Comparison of ENCODE assay signal across 22 mouse cellular contexts in genomic region chr7:125764373-125764772, GRCm38 (mm10). TPM values are rescaled to one million over a fixed set of nuclear protein-coding genes. Genes with fewer than 3 reads are reported as not detected.
DNase-seq lines count a peak whose midpoint lies in the region; ATAC-seq and TF ChIP-seq lines count a peak whose summit lies in the region.
"Had no signal": no experiment of that assay in that cellular context is flagged by ENCODE, and none has a peak within 500 bp of the region (broad histone marks: within the 10 kb centered on the region; RNA-seq: fewer than 3 reads in every experiment).

No protein-coding gene starts in this region.

- no peak for TF ChIP-seq POLR2A in lung, adult 2 months (IDR thresholded peaks at IDR 0.05; ENCODE audit: borderline replicate concordance, extremely low read depth, low read depth, low read length)

- H3K27me3 ChIP-seq in lung, postnatal 0 days (replicated peaks; ENCODE audit: insufficient read depth, low read length), result no peaks in the 10 kb centered on the region
- H3K27me3 ChIP-seq: forebrain, embryonic 15.5 days; hindbrain, embryonic 13.5 days; limb, embryonic 13.5 days; liver, embryonic 12.5 days; neural tube, embryonic 15.5 days; stomach, embryonic 15.5 days had no signal

- ATAC-seq in lung, postnatal 0 days, result peak; percentile 89
- ATAC-seq: forebrain, embryonic 15.5 days; liver, embryonic 12.5 days had no signal

- H3K4me1 ChIP-seq in lung, adult 2 months (ENCODE audit: control insufficient read depth, insufficient read depth, low read length), result peaks cover 2% of the 10 kb centered on the region; the same call in 1 of the 2 replicates
- H3K4me1 ChIP-seq in lung, postnatal 0 days (ENCODE audit: insufficient read depth, low read depth, low read length), result peaks cover 4% of the 10 kb centered on the region; the same call in 1 of the 2 replicates
- H3K4me1 ChIP-seq: liver, embryonic 12.5 days; stomach, embryonic 15.5 days had no signal

- no peak overlapping the region for H3K4me3 ChIP-seq in lung, adult 2 months (replicated peaks; ENCODE audit: extremely low read depth, low read depth, low read length)
- no peak overlapping the region for H3K4me3 ChIP-seq in lung, postnatal 0 days (ENCODE audit: low read depth, low read length)
- H3K4me3 ChIP-seq: embryonic facial prominence, embryonic 10.5 days; forebrain, embryonic 15.5 days; hindbrain, embryonic 13.5 days; limb, embryonic 13.5 days; liver, embryonic 12.5 days; neural tube, embryonic 15.5 days; stomach, embryonic 15.5 days had no signal

- peak; percentile 24 to 44 for DNase-seq in lung, adult 18-20 months
- no peak for DNase-seq in lung, adult 2 months
- DNase-seq in heart, postnatal 10 days, result peak; percentile 43 to 52
- peak; percentile 90 for DNase-seq in lung, postnatal 0 days (ENCODE audit: low spot score)
- DNase-seq in frontal cortex, adult 2 months (ENCODE audit: extremely low spot score in 1 of 2, low spot score in 1 of 2), result no peak
- no peak for DNase-seq in cerebellum, adult 9-11 months
- no peak for DNase-seq in adrenal gland, adult 18-20 months (ENCODE audit: low spot score in 2 of 2)
- DNase-seq: adrenal gland, postnatal 14 days; cerebellum, postnatal 10 days; gastrocnemius, postnatal 10 days; kidney, adult 11 months; kidney, postnatal 4 days; layer of hippocampus, adult 9-11 months; thymus, postnatal 4 days had no signal

- no peak overlapping the region for H3K9ac ChIP-seq in lung, postnatal 0 days (replicated peaks; ENCODE audit: low read depth)
- H3K9ac ChIP-seq: forebrain, embryonic 15.5 days; hindbrain, embryonic 13.5 days; limb, embryonic 13.5 days; liver, embryonic 12.5 days; neural tube, embryonic 15.5 days; stomach, embryonic 15.5 days had no signal

- H3K36me3 ChIP-seq in lung, postnatal 0 days (ENCODE audit: insufficient read depth, low read length), result no peaks in the 10 kb centered on the region
- H3K36me3 ChIP-seq: stomach, embryonic 15.5 days had no signal

- H3K4me2 ChIP-seq in lung, postnatal 0 days (replicated peaks; ENCODE audit: low read depth, low read length), result no peak overlapping the region
- H3K4me2 ChIP-seq: forebrain, embryonic 15.5 days; hindbrain, embryonic 13.5 days; limb, embryonic 13.5 days; liver, embryonic 12.5 days; neural tube, embryonic 15.5 days; stomach, embryonic 15.5 days had no signal

- no peaks in the 10 kb centered on the region for H3K9me3 ChIP-seq in lung, postnatal 0 days (ENCODE audit: low read length)
- H3K9me3 ChIP-seq: embryonic facial prominence, embryonic 10.5 days; forebrain, embryonic 15.5 days; hindbrain, embryonic 13.5 days; limb, embryonic 13.5 days; liver, embryonic 12.5 days; neural tube, embryonic 15.5 days; stomach, embryonic 15.5 days had no signal

- no peak for TF ChIP-seq CTCF in lung, adult 2 months (IDR thresholded peaks at IDR 0.05; ENCODE audit: insufficient read depth, low read length)
- TF ChIP-seq CTCF in lung, postnatal 0 days (IDR thresholded peaks at IDR 0.05), result no peak

- peak overlapping the region; percentile 57 for H3K27ac ChIP-seq in lung, postnatal 0 days (ENCODE audit: low read length)
- H3K27ac ChIP-seq: forebrain, embryonic 15.5 days; limb, embryonic 13.5 days; liver, embryonic 12.5 days; macrophage; neural tube, embryonic 15.5 days; stomach, embryonic 15.5 days had no signal

- intact Hi-C loops in heart, postnatal 10 days (cut with DNase I), result no loop called here

- peak; percentile 66; the same call in 1 of the 2 replicates for TF ChIP-seq EP300 in lung, postnatal 0 days (IDR thresholded peaks at IDR 0.05)

- 68% methylated on average over 3 of the region's 3 CpGs for WGBS in lung, adult 2 months
- WGBS in lung, postnatal 0 days, result 60% methylated on average over 3 of the region's 3 CpGs

RNA-seq across cellular contexts. Expression of gene D430042O09Rik, which starts 56.7 kb away (rescaled TPM):
- polyA plus RNA-seq in lung, adult 2 months (2012; rRNA removed), result 15.9 and 18.4 TPM in 2 replicates
- 10 to 100 TPM; 14.7 to 17.3 TPM for total RNA-seq in heart, postnatal 10 days (2021)
- 5.3 and 5.8 TPM in 2 replicates for polyA plus RNA-seq in lung, postnatal 0 days (2015; fragmentation: Nextera tagmentation; extraction: Ambion mirVana)
- 15.9 and 16.0 TPM in 2 replicates for polyA plus RNA-seq in frontal cortex, adult 2 months (2012; rRNA removed)
- total RNA-seq in adrenal gland, adult 18-20 months (2021), result 10 to 100 TPM; 18.1 to 25.4 TPM

RNA-seq across cellular contexts. Expression of gene Gtf3c1, which starts 56.8 kb away (rescaled TPM):
- 61.9 and 68.4 TPM in 2 replicates for polyA plus RNA-seq in lung, adult 2 months (2012; rRNA removed)
- total RNA-seq in heart, postnatal 10 days (2021), result 10 to 100 TPM; 73.5 to 87.1 TPM
- polyA plus RNA-seq in lung, postnatal 0 days (2015; fragmentation: Nextera tagmentation; extraction: Ambion mirVana), result 13.6 and 16.5 TPM in 2 replicates
- polyA plus RNA-seq in frontal cortex, adult 2 months (2012; rRNA removed), result 56.8 and 60.1 TPM in 2 replicates
- total RNA-seq in adrenal gland, adult 18-20 months (2021), result 10 to 100 TPM; 51.1 to 67.4 TPM

Comparison
In these comparisons a context has a peak if more than half of its experiments do, and no peak if none do; other contexts are left out.
1. DNase-seq: peak in lung, adult 18-20 months (2 of 2), heart, postnatal 10 days (2 of 2) and lung, postnatal 0 days (single experiment); none in lung, adult 2 months (single experiment), frontal cortex, adult 2 months (0 of 2), cerebellum, adult 9-11 months (single experiment) and adrenal gland, adult 18-20 months (0 of 2).